Mouse (Mus musculus) myocyte (in vitro differentiated cells): ENCODE results near the gene Znrf2.

Experiments
- E2F4 ChIP-seq: IDR thresholded peaks from one replicate; pipeline ENCODE4 v1.6.1; 2011; ENCODE audit warnings: mild to moderate bottlenecking, control low read depth, moderate library complexity; ENCODE audit not compliant: insufficient read depth
- POLR2A ChIP-seq: IDR thresholded peaks from one replicate; pipeline ENCODE4 v1.6.1; 2011; ENCODE audit warnings: low read depth, mild to moderate bottlenecking, control low read depth, moderate library complexity; ENCODE audit not compliant: insufficient read length
- TCF3 ChIP-seq: IDR thresholded peaks from one replicate; pipeline ENCODE4 v1.6.1; 2011; ENCODE audit warnings: low read depth, control low read depth; ENCODE audit not compliant: insufficient read length

- TF ChIP-seq POLR2A, result no peak
- no peak for TF ChIP-seq E2F4
- no peak for TF ChIP-seq TCF3
Measured at GRCm38 (mm10) chr6:54918521-54918920, 101.8 kb downstream of the Znrf2 start.
